9 mouse cellular contexts compared by ENCODE assay signal in genomic region chr9:37329456-37329855, GRCm38 (mm10). TPM values are rescaled to one million over a fixed set of nuclear protein-coding genes. Genes with fewer than 3 reads are reported as not detected.
A peak's percentile ranks its signal among the peaks of the same experiment; 100 is the strongest.
DNase-seq lines count a peak whose midpoint lies in the region; ATAC-seq and TF ChIP-seq lines count a peak whose summit lies in the region.
"Had no signal": no experiment of that assay in that cellular context is flagged by ENCODE, and none has a peak within 500 bp of the region (broad histone marks: within the 10 kb centered on the region; RNA-seq: fewer than 3 reads in every experiment).

No protein-coding gene starts in this region.

- H3K27me3 ChIP-seq in G1E (ENCODE audit: insufficient read depth, low read length), result no peaks in the 10 kb centered on the region
- H3K27me3 ChIP-seq: megakaryocyte, embryonic 14.5 days had no signal

- no peak for ATAC-seq in G1E (ENCODE audit: extremely low read depth, insufficient number of reproducible peaks, low FRiP score, poor library complexity, severe bottlenecking)
- ATAC-seq in erythroid progenitor cell, adult 5-6 weeks (replicated peaks; ENCODE audit: low FRiP score, poor library complexity, severe bottlenecking), result no peak

- no peaks in the 10 kb centered on the region for H3K4me1 ChIP-seq in G1E (ENCODE audit: insufficient read depth, low read depth, low read length)

- no peak overlapping the region for H3K4me3 ChIP-seq in layer of hippocampus, adult 2 months
- no peak overlapping the region for H3K4me3 ChIP-seq in G1E (ENCODE audit: low read depth, low read length)
- H3K4me3 ChIP-seq: megakaryocyte, embryonic 14.5 days had no signal

- no peaks in the 10 kb centered on the region for H3K9me3 ChIP-seq in G1E (replicated peaks)
- H3K9me3 ChIP-seq: megakaryocyte, embryonic 14.5 days had no signal

- DNase-seq in layer of hippocampus, adult 2 months (ENCODE audit: low spot score in 2 of 2), result peak in 1 of 2 experiments; percentile 14
- DNase-seq in layer of hippocampus, adult 11-12 months (ENCODE audit: low spot score), result no peak
- peak; percentile 61 for DNase-seq in CD4-positive, CD25-positive, alpha-beta regulatory T cell, adult 2 months (ENCODE audit: low read depth, low spot score)
- DNase-seq in G1E (ENCODE audit: low spot score), result no peak
- DNase-seq in induced T-regulatory cell, adult 2 months (ENCODE audit: low read depth), result peak; percentile 67
- no peak for DNase-seq in frontal cortex, postnatal 14 days (ENCODE audit: low spot score in 2 of 2)
- DNase-seq: heart, postnatal 14 days had no signal

- TF ChIP-seq CTCF in layer of hippocampus, adult 2 months (conservative IDR thresholded peaks at IDR 0.05), result peak; percentile 96
- TF ChIP-seq CTCF in G1E (IDR thresholded peaks at IDR 0.05; ENCODE audit: low read depth, low read length), result 0 out of 2 replicates have a peak, but pooled peaks have one; percentile 25

- H3K27ac ChIP-seq in layer of hippocampus, adult 2 months, result no peak overlapping the region

- H3K36me3 ChIP-seq in G1E (replicated peaks), result peaks cover 2% of the 10 kb centered on the region

RNA-seq across cellular contexts. Expression of gene Ccdc15, which starts 18.8 kb away (rescaled TPM):
- 1 to 10 TPM; 1.6 to 3.1 TPM for total RNA-seq in layer of hippocampus, adult 2 months (2021)
- total RNA-seq in G1E (2014; fragmentation: Nextera tagmentation) (23.3 and 26.9 TPM in 2 replicates), G1E (2017) (6.3 and 7.4 TPM in 2 replicates)
- polyA plus RNA-seq in G1E (2012), result 10.3 and 10.7 TPM in 2 replicates
- 10.1 and 13.7 TPM in 2 replicates for total RNA-seq in erythroid progenitor cell, adult 5-6 weeks (2015; ENCODE audit: low replicate concordance)
- 6.1 and 8.0 TPM in 2 replicates for total RNA-seq in erythroid progenitor cell, adult 5-6 weeks (2017; ENCODE audit: low replicate concordance)

RNA-seq across cellular contexts. Expression of gene Hepacam, which starts 37.7 kb away (rescaled TPM):
- total RNA-seq in layer of hippocampus, adult 2 months (2021), result 10 to 100 TPM; 65.9 to 68.1 TPM
- not detected in 2 replicates for total RNA-seq in G1E (2014; fragmentation: Nextera tagmentation)
- not detected in 2 replicates for total RNA-seq in G1E (2017)
- polyA plus RNA-seq in G1E (2012), result not detected in 2 replicates
- total RNA-seq in erythroid progenitor cell, adult 5-6 weeks (2015; ENCODE audit: low replicate concordance), result not detected in 2 replicates
- not detected in 2 replicates for total RNA-seq in erythroid progenitor cell, adult 5-6 weeks (2017; ENCODE audit: low replicate concordance)

Comparison
In these comparisons a context has a peak if more than half of its experiments do, and no peak if none do; other contexts are left out.
1. DNase-seq: peak in CD4-positive, CD25-positive, alpha-beta regulatory T cell, adult 2 months (single experiment) and induced T-regulatory cell, adult 2 months (single experiment); none in layer of hippocampus, adult 11-12 months (single experiment), G1E (single experiment) and frontal cortex, postnatal 14 days (0 of 2).
2. RNA of gene Hepacam, which starts 37.7 kb away (total RNA-seq): 65.9 to 68.1 TPM in layer of hippocampus, adult 2 months; not detected in G1E and not detected in erythroid progenitor cell, adult 5-6 weeks; every median in the first group is over 10 times any median in the second.